Mouse (Mus musculus): ENCODE measurements around the gene Myh15. TPM values are rescaled to one million over a fixed set of nuclear protein-coding genes. Genes with fewer than 3 reads are reported as not detected.

The Myh15 gene
- polyA plus RNA-seq, 1 experiment from 2014 or later = not detected

- WGBS = 79% methylated on average over 12 of the region's 12 CpGs
- Histone ChIP-seq H3K9ac (replicated peaks; ENCODE audit: low read depth) (no peak overlapping the region), H3K4me3 (ENCODE audit: low read depth, low read length) (no peak overlapping the region), H3K27ac (ENCODE audit: low read length) (no peak overlapping the region), H3K27me3 (replicated peaks; ENCODE audit: insufficient read depth, low read length) (no peaks in the 10 kb centered on the region), H3K36me3 (ENCODE audit: insufficient read depth, low read length) (no peaks in the 10 kb centered on the region), H3K4me2 (replicated peaks; ENCODE audit: low read depth, low read length) (no peak overlapping the region), H3K9me3 (ENCODE audit: low read length) (no peaks in the 10 kb centered on the region), H3K4me1 (ENCODE audit: insufficient read depth, low read depth, low read length) (no peaks in the 10 kb centered on the region)
- DNase-seq (ENCODE audit: low spot score) = no peak
- no peak for TF ChIP-seq EP300 (IDR thresholded peaks at IDR 0.05)
- no peak for TF ChIP-seq CTCF (IDR thresholded peaks at IDR 0.05)
- no peak for ATAC-seq
Observed at GRCm38 (mm10) chr16:49167325-49167724, 110.0 kb downstream of the Myh15 start.

GRCm38 (mm10) chr16:49175077-49175476 lies 117.8 kb downstream of the Myh15 start:
- Histone ChIP-seq H3K4me2 (replicated peaks; ENCODE audit: low read depth, low read length) (no peak overlapping the region), H3K9ac (replicated peaks; ENCODE audit: low read depth) (no peak overlapping the region), H3K9me3 (ENCODE audit: low read length) (no peaks in the 10 kb centered on the region), H3K27me3 (replicated peaks; ENCODE audit: insufficient read depth, low read length) (no peaks in the 10 kb centered on the region), H3K4me3 (ENCODE audit: low read depth, low read length) (no peak overlapping the region), H3K36me3 (ENCODE audit: insufficient read depth, low read length) (no peaks in the 10 kb centered on the region), H3K4me1 (ENCODE audit: insufficient read depth, low read depth, low read length) (no peaks in the 10 kb centered on the region), H3K27ac (ENCODE audit: low read length) (no peak overlapping the region)
- no peak for TF ChIP-seq CTCF (IDR thresholded peaks at IDR 0.05)
- no peak for TF ChIP-seq EP300 (IDR thresholded peaks at IDR 0.05)
- DNase-seq (ENCODE audit: low spot score) = no peak
- ATAC-seq = no peak
- 88% methylated on average over 1 of the region's 1 CpGs for WGBS

- no peak for DNase-seq (ENCODE audit: low spot score)
Observed at GRCm38 (mm10) chr16:49175729-49176395, 118.6 kb downstream of the Myh15 start.

GRCm38 (mm10) chr16:49193521-49193920 lies 136.2 kb downstream of the Myh15 start:
- no peak for ATAC-seq
- Histone ChIP-seq H3K9ac (replicated peaks; ENCODE audit: low read depth) (no peak overlapping the region), H3K4me3 (ENCODE audit: low read depth, low read length) (no peak overlapping the region), H3K27me3 (replicated peaks; ENCODE audit: insufficient read depth, low read length) (no peaks in the 10 kb centered on the region), H3K4me1 (ENCODE audit: insufficient read depth, low read depth, low read length) (no peaks in the 10 kb centered on the region), H3K9me3 (ENCODE audit: low read length) (no peaks in the 10 kb centered on the region), H3K27ac (ENCODE audit: low read length) (no peak overlapping the region), H3K4me2 (replicated peaks; ENCODE audit: low read depth, low read length) (no peak overlapping the region), H3K36me3 (ENCODE audit: insufficient read depth, low read length) (no peaks in the 10 kb centered on the region)
- DNase-seq (ENCODE audit: low spot score) = no peak
- TF ChIP-seq EP300 (IDR thresholded peaks at IDR 0.05) = no peak
- no peak for TF ChIP-seq CTCF (IDR thresholded peaks at IDR 0.05)
- WGBS = 71% methylated on average over 2 of the region's 2 CpGs

More at GRCm38 (mm10) chr16:49175729-49176395, 118.6 kb downstream of the Myh15 start:
- no peaks in the 10 kb centered on the region for H3K36me3 ChIP-seq (ENCODE audit: insufficient read depth, low read length)
- WGBS = 86% methylated on average over 8 of the region's 8 CpGs
- H3K4me3 ChIP-seq (ENCODE audit: low read depth, low read length) = no peak overlapping the region
- no peak overlapping the region for H3K27ac ChIP-seq (ENCODE audit: low read length)
- TF ChIP-seq EP300 (IDR thresholded peaks at IDR 0.05) (no peak), CTCF (IDR thresholded peaks at IDR 0.05) (no peak)
- no peaks in the 10 kb centered on the region for H3K27me3 ChIP-seq (replicated peaks; ENCODE audit: insufficient read depth, low read length)
- H3K9me3 ChIP-seq (ENCODE audit: low read length) = no peaks in the 10 kb centered on the region
- H3K9ac ChIP-seq (replicated peaks; ENCODE audit: low read depth) = no peak overlapping the region
- ATAC-seq = no peak
- H3K4me1 ChIP-seq (ENCODE audit: insufficient read depth, low read depth, low read length) = no peaks in the 10 kb centered on the region
- H3K4me2 ChIP-seq (replicated peaks; ENCODE audit: low read depth, low read length) = no peak overlapping the region

GRCm38 (mm10) chr16:49193986-49194385 lies 136.7 kb downstream of the Myh15 start:
- TF ChIP-seq CTCF (IDR thresholded peaks at IDR 0.05) (no peak), EP300 (IDR thresholded peaks at IDR 0.05) (no peak)
- ATAC-seq = no peak
- WGBS = 77% methylated on average over 2 of the region's 2 CpGs

GRCm38 (mm10) chr16:49196290-49196689 lies 139.0 kb downstream of the Myh15 start:
- H3K4me1 ChIP-seq (ENCODE audit: insufficient read depth, low read depth, low read length) = no peaks in the 10 kb centered on the region
- no peak for DNase-seq (ENCODE audit: low spot score)

More at GRCm38 (mm10) chr16:49193986-49194385, 136.7 kb downstream of the Myh15 start:
- no peaks in the 10 kb centered on the region for H3K36me3 ChIP-seq (ENCODE audit: insufficient read depth, low read length)
- H3K27me3 ChIP-seq (replicated peaks; ENCODE audit: insufficient read depth, low read length) = no peaks in the 10 kb centered on the region
- H3K27ac ChIP-seq (ENCODE audit: low read length) = no peak overlapping the region
- DNase-seq (ENCODE audit: low spot score) = no peak
- no peak overlapping the region for H3K4me3 ChIP-seq (ENCODE audit: low read depth, low read length)
- H3K9me3 ChIP-seq (ENCODE audit: low read length) = no peaks in the 10 kb centered on the region
- no peak overlapping the region for H3K9ac ChIP-seq (replicated peaks; ENCODE audit: low read depth)
- H3K4me2 ChIP-seq (replicated peaks; ENCODE audit: low read depth, low read length) = no peak overlapping the region
- no peaks in the 10 kb centered on the region for H3K4me1 ChIP-seq (ENCODE audit: insufficient read depth, low read depth, low read length)

More at GRCm38 (mm10) chr16:49196290-49196689, 139.0 kb downstream of the Myh15 start:
- TF ChIP-seq EP300 (IDR thresholded peaks at IDR 0.05) = no peak
- TF ChIP-seq CTCF (IDR thresholded peaks at IDR 0.05) = no peak
- H3K27ac ChIP-seq (ENCODE audit: low read length) = no peak overlapping the region
- WGBS = 49% methylated on average over 3 of the region's 3 CpGs
- no peak for ATAC-seq
- no peaks in the 10 kb centered on the region for H3K27me3 ChIP-seq (replicated peaks; ENCODE audit: insufficient read depth, low read length)
- H3K36me3 ChIP-seq (ENCODE audit: insufficient read depth, low read length) = no peaks in the 10 kb centered on the region
- H3K9me3 ChIP-seq (ENCODE audit: low read length) = no peaks in the 10 kb centered on the region
- H3K4me3 ChIP-seq (ENCODE audit: low read depth, low read length) = no peak overlapping the region
- no peak overlapping the region for H3K9ac ChIP-seq (replicated peaks; ENCODE audit: low read depth)
- no peak overlapping the region for H3K4me2 ChIP-seq (replicated peaks; ENCODE audit: low read depth, low read length)
